Mouse (Mus musculus) right cerebral cortex, postnatal 10 days (tissue): ENCODE data around the gene Slc35b1.

Experiments
- DNase-seq, 2 experiments: peaks; one replicate each; pipeline ENCODE4 v3.0.0; 2021; ENCODE audit warnings: low spot score in 2 of 2

The Slc35b1 gene

DNA sequence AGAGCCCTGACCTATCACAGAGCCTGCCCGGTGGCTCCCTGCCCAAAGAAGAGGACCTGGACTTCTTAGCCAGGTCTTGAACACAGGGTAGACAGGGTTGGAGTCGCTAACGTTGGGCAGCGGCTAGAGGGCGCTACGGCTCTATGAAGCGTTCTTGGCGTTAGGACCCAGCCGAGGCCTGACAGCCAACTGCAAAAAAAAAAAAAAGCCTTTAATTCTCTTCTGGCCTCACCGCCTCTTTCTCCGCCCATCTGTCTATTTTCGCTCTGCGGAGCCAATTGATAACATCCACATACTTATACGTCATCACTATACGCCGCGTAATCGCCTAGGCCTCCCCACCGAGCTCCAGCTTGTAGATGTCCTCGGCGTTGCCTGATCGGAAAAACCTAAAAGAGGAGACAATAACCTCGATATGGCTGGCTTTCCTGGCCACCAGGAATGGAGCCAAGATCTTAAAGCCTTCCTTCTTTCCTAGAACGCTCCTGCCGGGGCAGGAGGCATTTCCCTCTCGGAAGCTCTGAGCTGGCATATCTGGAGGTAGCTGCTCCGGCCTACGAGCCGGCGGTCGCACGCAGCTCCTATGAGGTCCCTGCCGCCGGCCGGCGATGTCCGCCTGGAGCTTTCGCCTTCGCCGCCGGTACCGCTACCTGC, at the start of gene Slc35b1:
TSS of gene Slc35b1 (plus strand) at position 374 of the 654 bp plus-strand sequence.
- peak; percentile 95 to 98 for DNase-seq

DNA sequence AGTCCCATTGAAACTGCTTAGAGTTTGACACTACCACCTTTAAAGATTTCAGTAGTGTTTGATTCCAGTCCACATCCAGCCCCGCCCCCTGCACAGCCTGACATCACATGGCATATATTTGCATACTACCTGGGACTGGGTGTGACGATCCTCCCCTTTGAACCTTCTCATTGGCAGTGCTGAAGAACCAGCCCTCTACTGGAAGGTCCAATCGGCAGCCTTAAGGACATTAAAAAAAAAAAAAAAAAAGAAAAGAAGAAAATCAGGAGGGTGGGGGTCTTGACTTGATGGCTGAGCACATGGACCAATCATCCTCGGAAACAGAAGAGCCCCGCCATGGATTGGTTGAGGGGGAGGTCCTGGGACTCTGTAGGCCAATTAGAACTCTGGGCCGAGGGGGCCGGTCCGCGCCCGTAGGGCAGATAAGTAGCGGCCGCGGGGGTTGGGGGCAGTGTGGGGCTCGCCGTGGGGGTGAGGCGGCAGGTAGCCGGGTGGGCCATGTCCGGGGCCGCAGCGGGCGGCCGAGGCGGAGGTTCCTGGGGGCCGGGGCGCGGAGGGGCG, 47.8 kb upstream of the Slc35b1 start, which contains the start of gene Fam117a:
TSS of gene Fam117a (plus strand) at position 451 of the 561 bp plus-strand sequence.
- peak; percentile 91 to 93 for DNase-seq

DNA sequence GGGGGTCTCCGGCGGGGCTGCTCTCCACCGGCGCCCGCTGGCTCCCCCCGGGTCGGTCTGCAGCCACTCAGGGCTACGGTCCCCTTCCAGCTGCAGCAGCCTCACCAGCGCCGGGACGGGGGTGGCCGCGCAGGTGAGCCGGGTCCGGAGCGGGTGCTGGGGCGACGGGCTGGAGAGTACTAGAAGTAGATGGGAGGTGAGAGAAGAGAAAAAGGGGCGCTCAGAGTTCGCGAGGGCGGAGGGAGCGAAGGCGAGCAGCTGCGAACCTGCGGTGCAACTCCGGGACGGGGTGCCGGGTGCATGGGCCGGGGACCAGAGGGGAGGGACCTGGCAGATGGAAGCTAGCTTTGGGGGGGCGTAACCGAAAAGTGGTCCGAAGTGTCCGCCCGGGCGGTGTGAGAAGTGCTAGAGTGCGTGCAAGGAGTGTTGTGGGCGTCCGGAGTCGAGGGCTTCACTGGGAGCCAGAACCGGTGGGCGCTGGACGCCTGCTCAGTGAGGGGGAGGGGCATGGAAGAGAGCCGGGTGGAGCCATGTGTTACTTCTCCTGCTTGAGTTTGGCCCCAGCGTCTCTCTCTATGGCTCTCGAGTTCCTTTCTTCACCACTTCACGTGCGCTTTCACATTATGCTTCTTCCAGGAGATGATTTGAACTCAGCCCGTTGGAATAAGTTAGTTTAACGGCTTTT, 47.2 kb upstream of the Slc35b1 start:
- peak; percentile 52 to 61 for DNase-seq

DNA sequence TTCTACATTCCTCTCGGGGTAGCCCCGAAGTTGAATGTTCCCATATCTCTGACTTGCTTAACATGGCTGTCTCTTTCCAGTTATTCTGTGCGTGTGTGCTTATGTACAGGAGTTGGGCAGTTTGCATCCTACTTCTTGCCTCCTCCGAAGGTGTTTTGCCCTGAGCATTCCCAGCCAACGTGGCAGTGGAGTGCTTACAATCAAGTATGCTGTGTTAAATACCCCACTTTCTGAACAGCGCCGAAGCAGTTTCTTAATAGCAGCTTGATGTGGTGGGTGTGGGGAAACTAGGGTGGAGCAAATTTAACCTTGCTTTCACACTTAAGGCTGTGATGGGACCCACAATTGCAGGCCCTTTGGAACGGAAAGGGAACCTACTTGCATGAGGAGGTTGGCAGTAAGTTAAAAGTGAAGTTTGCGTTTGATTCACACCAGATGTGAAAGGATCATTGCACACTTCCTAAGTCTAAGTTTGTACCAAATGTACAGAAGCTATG, 46.6 kb upstream of the Slc35b1 start:
- no peak for DNase-seq

DNA sequence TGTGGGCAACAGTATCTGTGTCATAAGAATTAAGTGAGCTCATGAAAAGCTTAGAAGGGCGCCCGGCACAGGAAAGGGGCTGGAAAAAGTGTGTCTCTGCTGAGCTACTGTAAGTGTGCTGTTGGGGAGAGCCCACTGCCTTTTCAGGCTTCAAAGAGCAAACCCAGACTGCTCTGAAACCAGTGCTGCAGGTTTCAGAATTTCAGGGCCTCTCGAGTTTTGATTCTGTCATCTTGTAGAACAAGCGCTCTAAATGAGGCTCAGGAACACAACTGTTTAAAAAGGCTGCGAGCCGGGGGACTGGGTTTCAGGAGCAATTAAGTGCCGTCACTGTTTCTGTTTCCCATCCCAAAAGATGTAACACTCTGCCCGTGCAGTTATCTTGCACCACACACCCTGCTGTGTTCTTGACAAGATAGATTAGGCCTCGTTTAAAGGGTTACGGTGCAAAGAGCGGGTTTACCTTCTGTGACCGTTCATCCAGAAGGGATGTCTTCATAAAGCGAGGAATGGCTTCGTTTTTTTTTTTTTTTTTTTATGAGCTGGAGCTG, 44.9 kb upstream of the Slc35b1 start:
- no peak for DNase-seq

DNA sequence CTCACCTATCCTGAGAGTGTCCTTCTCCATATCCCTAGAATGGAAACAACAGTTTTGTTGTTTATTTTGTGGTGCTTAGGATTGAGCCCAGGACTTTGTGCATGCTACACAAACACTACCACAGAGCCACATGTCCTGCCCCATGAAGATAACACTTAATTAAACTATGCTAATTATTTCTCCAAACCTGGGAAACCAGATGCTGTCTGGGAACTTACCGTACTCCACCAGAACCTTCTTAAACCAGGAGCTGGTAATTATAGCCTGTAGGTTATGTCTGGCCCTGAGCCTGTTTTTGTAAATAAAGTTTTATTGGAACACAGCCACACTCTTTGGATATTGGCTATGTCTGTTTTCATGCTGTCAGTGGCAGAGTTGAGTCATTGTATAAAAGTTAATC, 44.2 kb upstream of the Slc35b1 start:
- DNase-seq = no peak

DNA sequence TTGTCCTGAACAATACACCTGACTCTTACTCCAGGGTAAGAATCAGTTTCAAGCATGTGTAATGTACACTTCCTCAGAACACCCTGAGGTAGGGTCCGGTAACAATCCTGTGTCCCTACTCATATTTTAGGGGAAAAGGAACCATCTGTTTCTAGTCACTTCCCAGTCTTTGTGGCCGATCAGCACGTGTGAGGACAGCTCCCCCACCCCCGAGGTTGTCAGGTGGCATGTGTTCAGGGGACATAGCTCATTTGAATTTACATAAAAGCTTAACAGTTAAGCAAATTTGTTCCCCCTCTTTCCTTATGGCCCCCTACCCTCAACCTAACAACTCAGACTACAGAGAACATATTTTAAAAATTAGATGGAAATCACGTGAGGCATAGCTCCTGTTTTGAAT, 43.8 kb upstream of the Slc35b1 start:
- no peak for DNase-seq

DNA sequence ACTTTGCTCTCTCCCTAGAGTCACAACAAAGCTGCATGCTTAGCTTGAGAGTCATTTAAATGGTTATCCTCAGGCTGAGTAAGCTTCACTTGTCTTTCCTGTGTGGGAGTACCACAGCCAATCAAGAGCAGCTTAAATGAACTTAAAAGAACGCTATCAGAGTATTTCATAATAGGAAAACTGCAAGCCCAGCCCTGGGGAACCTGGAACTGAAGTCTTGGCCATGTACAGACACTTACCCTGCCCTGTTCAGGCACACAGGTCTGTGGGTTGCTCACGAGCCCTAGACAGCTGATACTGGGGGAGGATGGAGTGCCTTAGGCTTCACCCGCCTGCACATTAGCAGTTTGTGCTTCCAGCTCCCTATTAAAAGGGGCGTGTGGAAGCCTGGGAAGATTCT, 41.3 kb upstream of the Slc35b1 start:
- no peak for DNase-seq

DNA sequence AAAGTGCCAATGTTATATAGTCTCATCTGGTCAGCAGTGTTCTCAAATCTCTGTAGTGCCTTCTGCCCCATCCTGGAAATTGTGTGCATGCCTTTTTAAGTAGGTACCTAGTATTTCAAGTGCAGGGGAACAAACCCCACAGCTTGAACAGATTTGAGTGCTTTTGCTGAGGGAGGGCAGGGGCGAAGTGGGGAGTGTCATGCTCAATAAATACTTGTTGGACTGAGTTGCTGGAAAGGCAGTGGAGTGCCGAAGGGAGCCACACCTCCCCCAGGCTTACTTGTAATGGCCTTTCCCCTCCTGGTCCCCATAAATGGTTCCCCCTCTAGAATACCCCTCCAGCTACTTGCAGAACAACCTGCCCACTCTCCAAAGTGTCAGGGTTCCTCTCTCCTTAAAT, 40.3 kb upstream of the Slc35b1 start:
- DNase-seq = no peak

DNA sequence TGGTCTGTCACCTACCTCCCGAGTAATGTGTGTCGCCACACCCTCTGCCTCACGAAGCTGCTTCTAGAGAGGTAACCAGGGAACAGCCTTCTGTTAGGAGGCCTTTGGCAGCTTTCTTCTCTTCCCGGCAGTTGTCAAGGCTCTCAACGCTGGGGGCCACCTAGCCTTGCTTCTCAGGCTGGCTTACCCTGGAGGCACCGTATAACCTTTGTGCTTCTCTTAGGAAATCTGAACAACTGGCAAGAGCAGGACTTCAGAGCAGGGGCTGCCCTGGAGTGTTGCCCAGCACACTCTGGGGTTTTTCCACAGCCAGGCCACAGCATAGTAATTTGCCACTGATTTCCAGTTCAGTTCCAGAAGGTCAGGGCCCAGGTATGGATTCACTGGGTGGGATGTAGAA, 34.2 kb upstream of the Slc35b1 start:
- peak in 1 of 2 experiments; percentile 30 for DNase-seq

DNA sequence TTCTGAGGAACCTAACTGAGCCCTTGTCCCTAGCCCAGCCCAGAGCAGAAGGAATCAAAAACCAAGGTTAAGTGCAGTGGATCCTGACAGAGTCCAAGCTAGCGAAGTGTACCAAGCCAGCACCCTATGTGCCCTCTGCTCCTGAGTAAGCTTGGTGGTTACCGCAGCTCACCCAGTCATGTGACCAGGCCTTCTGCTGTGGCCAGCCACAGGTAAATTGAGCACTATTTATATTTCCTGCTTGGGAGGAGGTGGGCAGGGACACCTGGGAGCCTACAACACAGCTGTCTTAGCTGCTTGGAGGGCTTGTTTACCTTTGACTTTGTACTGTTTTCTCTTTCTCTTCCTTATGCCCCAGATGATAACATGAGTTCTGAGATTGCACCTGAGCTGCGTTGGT, 33.5 kb upstream of the Slc35b1 start:
- no peak for DNase-seq

DNA sequence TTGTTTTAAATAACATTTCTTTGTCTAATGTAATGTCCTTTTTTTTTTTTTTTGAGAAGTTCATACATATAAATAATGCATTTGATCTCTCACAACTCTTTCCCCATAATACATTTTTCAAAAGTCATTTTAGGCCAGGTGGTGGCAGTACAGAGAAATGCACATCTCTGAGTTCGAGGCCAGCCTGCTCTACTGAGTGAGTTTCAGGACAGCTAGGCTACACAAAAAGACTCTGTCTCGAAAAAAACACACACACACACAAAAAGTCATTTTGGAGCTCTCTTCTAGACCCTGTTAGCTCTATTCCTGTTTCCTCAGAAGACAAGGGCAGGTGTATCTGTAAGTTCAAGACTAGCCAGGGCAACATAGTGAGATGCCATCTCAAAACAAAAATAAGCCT, 31.8 kb upstream of the Slc35b1 start:
- DNase-seq = no peak

DNA sequence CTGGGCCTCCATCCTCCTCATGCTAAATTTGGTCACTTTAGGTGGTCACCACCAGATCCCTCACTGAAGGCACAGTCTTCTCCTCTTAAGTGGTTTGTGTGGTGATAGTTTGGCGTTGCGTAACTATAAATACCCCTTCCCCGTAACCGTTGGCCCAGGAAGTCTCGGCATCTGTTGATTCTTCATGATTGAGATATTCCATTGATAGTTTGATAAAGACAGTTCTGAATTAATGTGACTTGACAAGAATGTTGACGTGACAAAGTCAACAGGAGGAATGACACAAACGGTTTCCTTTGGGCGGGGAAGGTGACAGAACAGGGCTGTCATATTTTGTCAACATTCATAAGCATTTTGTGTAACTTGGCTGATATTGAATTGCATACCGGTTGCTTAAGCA, 31.3 kb upstream of the Slc35b1 start:
- no peak for DNase-seq

DNA sequence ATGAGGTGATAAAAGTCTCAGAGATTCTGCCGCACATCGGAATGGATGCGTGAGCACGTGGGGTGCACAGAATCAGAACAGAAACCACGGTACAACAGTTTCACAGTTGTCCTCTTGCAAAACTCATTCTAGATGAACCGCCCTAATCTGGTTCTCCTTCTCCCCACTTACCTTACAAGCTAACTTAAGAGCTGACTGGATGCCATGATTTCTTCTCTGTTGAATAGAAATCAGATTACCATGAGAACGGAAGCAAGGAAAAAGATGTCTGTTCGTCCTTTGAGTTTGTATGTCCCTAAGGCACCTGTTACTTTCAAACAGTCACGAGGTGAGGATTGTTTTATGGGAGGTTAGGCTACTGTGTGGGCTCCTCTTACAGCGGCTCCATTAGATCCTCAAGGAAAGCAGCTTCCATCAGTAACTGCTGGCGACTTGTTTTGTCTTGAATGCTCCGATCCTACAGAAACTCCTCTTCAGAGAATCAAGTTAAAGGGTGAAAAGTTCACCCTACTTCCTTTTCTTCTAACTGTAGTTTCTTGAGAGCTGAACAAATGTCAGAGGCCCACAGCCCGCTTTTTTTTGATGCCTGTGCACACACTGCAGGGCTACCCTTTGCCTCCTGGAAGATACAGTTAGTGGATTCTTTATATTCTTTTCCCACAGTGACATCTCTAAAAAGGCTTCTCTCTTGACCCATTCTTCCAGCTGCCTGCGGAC, 30.1 kb upstream of the Slc35b1 start:
- DNase-seq = no peak

DNA sequence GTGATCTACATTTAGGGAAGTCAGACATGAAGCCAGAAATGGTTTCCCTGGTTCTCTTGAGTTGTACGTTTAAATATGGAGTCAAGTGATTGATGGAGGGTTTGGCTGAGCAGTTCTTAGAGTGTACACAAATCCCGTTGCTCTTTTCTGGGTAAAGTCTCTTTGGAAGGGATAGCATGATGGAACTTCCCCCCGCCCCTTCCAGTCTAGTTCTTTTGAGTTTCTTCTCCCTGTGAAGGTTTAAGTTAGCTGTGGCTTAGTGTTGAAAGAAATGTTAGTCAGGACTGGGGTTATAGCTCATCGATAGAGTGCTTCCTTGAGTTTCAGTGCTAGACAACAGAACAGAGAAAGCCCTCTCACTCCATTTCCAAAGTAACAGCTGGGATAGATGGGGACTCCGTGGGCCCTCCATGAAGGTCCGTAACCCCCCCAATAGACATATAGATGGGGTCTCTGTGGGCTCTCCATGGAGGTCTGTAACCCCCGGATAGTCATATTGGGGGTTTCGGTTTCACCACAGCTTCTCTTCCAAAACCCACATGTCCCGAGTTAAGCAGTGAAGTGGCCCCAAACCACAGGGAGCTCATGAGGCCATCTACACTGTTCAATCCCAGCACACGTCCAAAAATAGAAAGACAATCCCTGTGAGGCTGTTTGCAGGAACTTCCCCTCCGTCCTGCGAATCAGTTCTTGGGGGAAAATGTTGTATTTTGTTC, 29.4 kb upstream of the Slc35b1 start:
- DNase-seq = no peak

DNA sequence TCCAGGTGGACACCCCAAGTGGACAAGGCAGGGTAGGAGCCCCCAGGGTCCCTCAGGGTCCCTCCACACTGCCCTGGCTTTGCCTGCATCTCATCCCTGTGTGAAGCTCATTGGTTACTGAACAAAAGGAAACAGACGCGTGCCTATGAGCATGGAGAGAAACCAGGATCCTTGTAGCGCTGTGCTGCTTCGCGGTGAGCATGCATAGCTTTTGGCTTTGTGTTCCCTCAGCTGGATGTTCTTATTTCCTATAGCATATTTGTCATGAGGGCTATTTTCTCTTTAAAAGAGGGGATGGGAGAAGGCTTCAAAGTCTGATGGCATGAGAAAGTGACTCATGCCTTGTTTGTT, 28.9 kb upstream of the Slc35b1 start:
- no peak for DNase-seq

DNA sequence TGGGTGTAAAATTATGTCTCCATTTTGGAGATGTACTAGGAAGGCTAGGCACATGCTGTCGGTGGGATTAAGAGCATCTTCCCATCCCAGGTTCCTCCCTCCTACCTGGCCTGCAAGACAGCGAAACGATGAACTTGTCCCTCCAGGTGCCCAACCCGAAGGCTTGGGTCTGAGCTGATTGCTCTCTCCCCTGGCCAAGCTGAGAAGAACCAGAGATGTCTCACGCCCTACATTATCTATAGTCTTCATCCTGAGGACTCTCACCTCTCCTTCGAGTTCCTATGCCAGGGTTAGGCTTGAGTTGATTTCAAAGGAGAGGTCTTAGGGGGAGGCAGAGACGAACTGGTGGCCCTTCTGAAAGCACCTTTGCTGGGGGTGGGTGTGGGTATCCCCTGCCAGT, 28.5 kb upstream of the Slc35b1 start:
- DNase-seq = no peak

DNA sequence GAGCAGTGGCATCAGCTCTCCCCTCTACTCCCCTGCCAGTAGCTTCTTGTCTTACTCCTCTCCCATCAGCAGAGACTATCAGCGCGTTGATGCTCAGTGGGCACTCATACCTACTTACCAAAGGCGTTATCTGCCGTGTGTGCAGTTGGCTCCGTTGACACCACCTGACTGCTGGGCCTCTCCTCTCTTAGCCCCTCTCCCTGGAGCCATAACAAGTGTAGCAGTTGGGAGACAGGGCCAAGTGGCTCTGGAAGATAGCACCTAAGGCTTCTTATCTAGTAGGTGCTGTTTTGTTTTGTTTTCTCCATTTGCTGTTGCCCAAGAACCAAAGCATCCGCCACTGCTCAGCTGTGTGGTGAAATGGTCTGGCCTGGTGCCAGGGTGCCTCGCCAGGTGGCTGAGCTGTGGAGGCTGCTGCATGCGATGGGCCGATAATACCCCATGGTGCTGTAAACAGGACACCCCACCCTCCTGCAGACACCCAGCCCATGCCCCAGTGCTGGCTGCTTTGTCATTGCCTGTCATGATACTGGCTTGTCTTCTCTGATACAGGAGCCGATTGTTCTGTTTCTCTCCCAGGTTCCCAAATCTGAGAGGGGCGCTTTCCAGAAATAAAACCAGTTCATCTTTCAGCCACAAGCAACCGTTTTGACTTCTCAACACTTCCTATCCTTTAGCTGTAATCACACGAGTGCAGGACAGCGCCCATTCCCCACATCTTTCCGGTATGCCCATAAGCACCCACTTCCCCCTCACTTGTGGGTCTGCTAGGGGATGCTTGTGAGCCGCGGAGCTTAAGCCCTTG, 27.8 kb upstream of the Slc35b1 start:
- DNase-seq = peak in 1 of 2 experiments; percentile 53

DNA sequence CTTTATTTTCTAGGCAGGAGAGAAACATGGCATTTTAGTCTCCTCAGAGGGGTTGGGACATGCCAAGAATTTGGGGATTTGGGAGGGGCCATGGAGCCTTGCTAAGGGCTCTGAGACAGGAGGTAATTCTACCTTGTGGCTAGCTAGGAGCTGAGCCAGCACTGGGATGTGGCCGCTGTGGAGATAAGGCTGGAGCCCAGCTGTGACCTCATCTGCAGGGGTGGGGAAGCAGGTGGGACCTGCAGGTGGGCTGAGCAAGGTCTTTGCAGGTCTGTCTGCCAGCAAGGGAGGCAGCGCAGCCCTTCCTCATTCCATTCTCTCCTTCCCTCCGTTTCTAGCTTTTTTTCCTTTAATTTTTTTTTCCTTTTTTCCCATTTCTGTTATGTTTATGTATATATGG, 26.2 kb upstream of the Slc35b1 start:
- no peak for DNase-seq

DNA sequence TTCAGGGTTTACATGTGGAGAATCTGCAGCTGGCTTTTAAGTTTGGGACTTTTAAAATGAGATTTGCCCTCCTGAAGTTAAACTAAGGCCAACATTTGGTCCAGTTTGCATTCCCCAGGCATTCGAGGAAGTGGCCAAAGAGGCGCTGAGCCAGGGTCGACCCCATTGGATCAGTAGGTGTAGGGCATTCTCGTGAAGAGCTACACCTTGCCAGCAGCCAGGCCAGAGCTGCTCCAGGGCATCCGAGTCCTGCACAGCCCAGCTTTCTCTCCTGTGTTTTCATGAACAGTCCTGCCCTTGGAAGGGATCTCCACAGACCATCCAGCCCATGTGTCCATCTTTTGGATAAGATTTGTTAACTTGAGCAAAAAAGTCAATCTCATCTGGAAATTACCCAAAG, 20.1 kb upstream of the Slc35b1 start:
- no peak for DNase-seq

DNA sequence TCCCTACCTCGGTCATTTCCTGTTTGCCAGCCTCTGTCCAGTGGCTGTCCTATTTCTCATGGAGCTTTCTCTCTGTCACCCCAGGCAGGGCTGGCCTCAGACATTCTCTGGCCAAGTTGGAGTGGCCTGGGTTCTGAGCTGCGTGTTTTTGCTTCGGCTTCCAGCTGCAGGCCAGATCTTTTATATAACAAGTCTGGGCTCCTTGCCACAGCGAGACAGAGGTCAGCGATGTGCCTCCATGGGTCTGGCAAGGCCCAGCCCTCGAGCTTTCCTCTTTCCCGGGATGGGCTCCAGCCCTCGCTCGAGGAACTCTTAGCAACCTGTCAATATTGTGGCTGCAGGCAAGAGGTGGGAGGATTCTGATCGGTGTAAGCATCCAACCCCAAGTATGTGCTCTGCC, 18.9 kb upstream of the Slc35b1 start:
- DNase-seq = peak; percentile 79 to 84
